Mouse (Mus musculus) CH12.LX (cell line): ENCODE results near the gene Pwp1.

ENCODE experiments used
- E2F4 ChIP-seq: IDR thresholded peaks from 2 replicates; pipeline ENCODE4 v1.6.1; 2011; ENCODE audit warnings: low read depth, low read length, improper control_type of control experiment; ENCODE audit not compliant: insufficient replicate concordance
- MAX ChIP-seq: IDR thresholded peaks from 2 replicates; pipeline ENCODE4 v1.6.1; 2011; ENCODE audit warnings: low read length, improper control_type of control experiment

DNA sequence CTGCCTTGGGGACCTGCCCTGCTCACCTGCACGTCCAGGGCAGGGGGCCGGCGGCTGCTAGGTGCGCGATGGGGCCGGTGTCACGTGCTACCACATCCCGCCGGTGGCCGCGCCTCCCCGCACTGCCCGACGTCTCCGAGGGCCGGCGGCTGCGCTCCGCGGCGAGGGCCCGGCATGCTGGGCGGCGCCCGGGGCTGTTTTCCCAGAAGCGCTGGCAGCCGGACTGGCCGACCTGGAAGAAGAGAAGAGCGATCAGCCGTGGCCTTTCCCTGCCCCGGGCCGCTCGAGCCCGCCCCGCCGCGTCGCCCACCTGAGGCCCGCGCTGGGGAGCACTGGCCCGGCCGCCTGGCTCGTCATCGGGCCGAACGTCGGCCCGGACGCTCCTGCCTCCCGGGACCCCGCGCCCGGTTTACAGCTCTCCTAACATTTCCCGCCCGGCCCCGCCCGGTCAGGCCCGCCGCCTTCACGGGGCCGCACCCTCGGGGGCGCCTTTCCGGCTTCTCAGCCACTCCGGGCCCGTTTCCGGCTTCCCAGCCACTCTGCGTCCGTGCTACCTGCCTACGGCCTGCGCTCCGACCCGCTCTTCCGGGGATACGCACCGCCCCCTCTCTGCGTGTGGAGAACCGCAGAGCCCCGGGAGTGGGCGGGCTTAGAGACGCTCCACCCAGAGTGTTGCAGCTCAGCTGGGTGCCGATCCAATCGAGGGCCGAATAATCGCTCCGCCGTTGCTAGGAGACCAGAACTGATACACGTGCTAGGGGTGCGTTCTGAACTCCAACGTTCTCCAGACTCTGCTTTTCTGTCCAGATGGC is 87.4 kb downstream of the Pwp1 start, which contains the start of gene Prdm4:
- no peak for TF ChIP-seq E2F4
- TF ChIP-seq MAX: peak; percentile 95
